Mouse (Mus musculus) lung, postnatal 0 days (tissue): ENCODE data around the gene 1500011B03Rik.

ENCODE experiments used
- CTCF ChIP-seq: IDR thresholded peaks from 2 replicates; pipeline ENCODE4 v1.5.1; 2016; ENCODE audit warnings: antibody characterized with exemption, mild to moderate bottlenecking
- EP300 ChIP-seq: IDR thresholded peaks from 2 replicates; pipeline ENCODE4 v1.6.1; 2016; ENCODE audit warnings: antibody characterized with exemption, mild to moderate bottlenecking, control low read depth

DNA sequence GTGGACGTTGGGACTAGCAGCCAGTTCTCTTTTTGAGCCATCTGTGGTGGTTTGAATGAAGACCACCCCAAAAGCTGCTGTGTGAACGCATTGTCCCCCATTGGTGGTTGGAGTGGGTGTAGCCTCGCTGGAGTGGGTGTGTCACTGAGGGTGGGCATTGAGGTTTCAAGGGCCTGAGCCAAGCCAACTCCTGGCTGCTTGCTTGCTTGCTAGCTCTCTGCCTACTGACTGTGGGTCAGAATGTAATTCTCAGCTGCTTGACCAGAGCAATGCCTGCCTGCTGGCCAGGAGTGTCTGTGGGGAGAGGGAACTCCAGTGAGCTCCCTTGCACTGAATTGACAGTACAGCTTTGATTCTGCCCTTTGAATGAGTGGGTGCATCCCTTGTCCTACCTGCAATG is 6.5 kb upstream of the 1500011B03Rik start:
- no peak for TF ChIP-seq CTCF
- no peak for TF ChIP-seq EP300
